Mouse (Mus musculus) hindbrain, embryonic 13.5 days (tissue): ENCODE measurements around the gene Clpsl2. TPM values are rescaled to one million over a fixed set of nuclear protein-coding genes. Genes with fewer than 3 reads are reported as not detected.
A peak's percentile ranks its signal among the peaks of the same experiment; 100 is the strongest.

Experiments used
- ATAC-seq: fragments of 200-750 bp; cut with Nextera tagmentation; 2 replicates; pipeline ENCODE4 v1.8.0; 2017; ENCODE audit warnings: moderate TSS enrichment; ENCODE audit not compliant: low FRiP score
- H3K27ac ChIP-seq: fragments of 300-500 bp; sonication (generic); 2 replicates; pipeline ENCODE4 v1.5.1; 2015; ENCODE audit warnings: inconsistent platforms, mild to moderate bottlenecking, moderate library complexity
- H3K27me3 ChIP-seq: fragments of 300-500 bp; sonication (generic); 2 replicates; pipeline ENCODE4 v1.6.1; 2015; ENCODE audit warnings: mild to moderate bottlenecking, inconsistent platforms
- H3K36me3 ChIP-seq: fragments of 300-500 bp; sonication (generic); 2 replicates; pipeline ENCODE4 v1.6.1; 2015; ENCODE audit warnings: mild to moderate bottlenecking, inconsistent platforms
- H3K4me1 ChIP-seq: fragments of 300-500 bp; sonication (generic); replicated peaks from 2 replicates; pipeline ENCODE4 v1.6.1; 2015; ENCODE audit warnings: inconsistent platforms
- H3K4me2 ChIP-seq: fragments of 300-500 bp; sonication (generic); 2 replicates; pipeline ENCODE4 v1.6.1; 2015; ENCODE audit warnings: inconsistent platforms, mild to moderate bottlenecking, moderate library complexity
- H3K4me3 ChIP-seq: fragments of 300-500 bp; sonication (generic); 2 replicates; pipeline ENCODE4 v1.5.1; 2015; ENCODE audit warnings: mild to moderate bottlenecking, inconsistent platforms
- H3K9ac ChIP-seq: fragments of 300-500 bp; sonication (generic); 2 replicates; pipeline ENCODE4 v1.6.1; 2015; ENCODE audit warnings: mild to moderate bottlenecking, inconsistent platforms
- H3K9me3 ChIP-seq: fragments of 300-500 bp; sonication (generic); 2 replicates; pipeline ENCODE4 v1.6.1; 2016; ENCODE audit warnings: inconsistent platforms
- WGBS: fragments of 180-500 bp; shearing (Covaris S2); methylation state at CpG from one replicate; pipeline ENCODE4 v1.1.7; 2015; 5-methylcytosine and 5-hydroxymethylcytosine counted together
- polyA plus RNA-seq: library from polyadenylated mRNA; unstranded; fragments of >200 nt; fragmentation: Nextera tagmentation; extraction: Ambion mirVana; gene quantifications from 2 replicates; pipeline ENCODE4 v1.2.1, GENCODE M21; 2015

Clpsl2 gene
- polyA plus RNA-seq, 1 experiment from 2014 or later, result not detected

GRCm38 (mm10) chr17:28572521-28572920 is 23.3 kb downstream of the Clpsl2 start:
- peaks cover 13% of the 10 kb centered on the region for H3K4me1 ChIP-seq
- H3K9ac ChIP-seq, result no peak overlapping the region
- no peak overlapping the region for H3K27ac ChIP-seq
- no peaks in the 10 kb centered on the region for H3K9me3 ChIP-seq
- no peak overlapping the region for H3K4me3 ChIP-seq
- no peak for ATAC-seq
- 87% methylated on average over 7 of the region's 7 CpGs for WGBS
- H3K36me3 ChIP-seq, result no peaks in the 10 kb centered on the region
- peaks cover 25% of the 10 kb centered on the region; the same call in 1 of the 2 replicates for H3K27me3 ChIP-seq
- no peak overlapping the region for H3K4me2 ChIP-seq

- Histone ChIP-seq H3K4me2 (no peak overlapping the region), H3K9ac (no peak overlapping the region), H3K27ac (no peak overlapping the region), H3K9me3 (no peaks in the 10 kb centered on the region), H3K4me3 (no peak overlapping the region), H3K36me3 (no peaks in the 10 kb centered on the region), H3K4me1 (peaks cover 13% of the 10 kb centered on the region), H3K27me3 (peaks cover 25% of the 10 kb centered on the region; the same call in 1 of the 2 replicates)
- WGBS, result 88% methylated on average over 6 of the region's 6 CpGs
- no peak for ATAC-seq
Measured at GRCm38 (mm10) chr17:28572941-28573340, 23.7 kb downstream of the Clpsl2 start.

DNA sequence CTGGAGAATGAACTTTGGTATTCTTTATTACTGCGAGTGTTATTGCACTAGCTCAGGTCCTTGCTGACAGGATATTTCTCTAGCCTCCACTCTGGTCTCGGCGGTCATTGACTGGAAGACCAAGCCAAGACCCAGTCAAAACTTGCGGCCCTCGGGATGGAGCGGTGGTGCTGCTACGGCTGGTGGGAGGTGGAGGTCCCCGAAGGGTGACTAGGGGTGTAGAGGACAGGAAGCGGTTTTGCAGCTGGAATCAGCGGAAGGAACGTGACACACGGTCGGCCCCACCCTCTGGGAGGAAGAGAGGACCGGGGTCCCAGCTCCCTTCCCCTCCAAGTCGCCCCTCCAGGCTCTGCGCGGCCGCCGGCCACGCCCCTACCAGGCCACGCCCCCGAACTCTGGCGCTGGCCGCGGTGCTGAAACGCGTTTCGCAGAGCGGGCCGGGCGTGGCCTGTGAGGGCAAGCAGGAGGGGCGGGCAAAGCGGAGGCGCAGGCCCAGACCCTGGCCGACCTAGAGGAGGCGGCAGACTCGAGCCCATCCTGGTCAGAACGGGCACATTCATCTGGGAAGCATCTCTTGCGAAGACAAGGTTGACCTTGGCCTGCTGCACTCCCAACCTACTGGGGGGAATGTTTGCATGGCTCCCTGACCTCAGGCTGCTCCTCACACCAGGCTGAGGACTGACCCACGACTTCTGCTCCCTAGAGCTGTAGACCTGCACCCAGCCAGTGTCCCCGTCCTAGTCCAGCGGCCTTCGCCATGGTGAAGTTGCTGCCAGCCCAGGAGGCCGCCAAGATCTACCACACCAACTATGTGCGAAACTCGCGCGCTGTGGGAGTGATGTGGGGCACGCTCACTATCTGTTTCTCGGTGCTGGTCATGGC is 26.3 kb downstream of the Clpsl2 start, which contains the start of gene Lhfpl5:
Gene Lhfpl5, plus strand, starts transcription at position 398 of the 882 bp plus-strand sequence.
- H3K9ac ChIP-seq, result peak within 1 kb of the TSS; percentile 68
- H3K36me3 ChIP-seq, result no peaks in the 10 kb centered on the region
- H3K4me2 ChIP-seq, result peak within 1 kb of the TSS; percentile 71
- peaks cover 25% of the 10 kb centered on the region; the same call in 1 of the 2 replicates for H3K27me3 ChIP-seq
- WGBS, result 15% methylated on average over 50 of the region's 50 CpGs
- no peak within 1 kb of the TSS for H3K27ac ChIP-seq
- peaks cover 17% of the 10 kb centered on the region for H3K4me1 ChIP-seq
- peak; percentile 81 for ATAC-seq
- peak within 1 kb of the TSS; percentile 44 for H3K4me3 ChIP-seq
- H3K9me3 ChIP-seq, result no peaks in the 10 kb centered on the region

DNA sequence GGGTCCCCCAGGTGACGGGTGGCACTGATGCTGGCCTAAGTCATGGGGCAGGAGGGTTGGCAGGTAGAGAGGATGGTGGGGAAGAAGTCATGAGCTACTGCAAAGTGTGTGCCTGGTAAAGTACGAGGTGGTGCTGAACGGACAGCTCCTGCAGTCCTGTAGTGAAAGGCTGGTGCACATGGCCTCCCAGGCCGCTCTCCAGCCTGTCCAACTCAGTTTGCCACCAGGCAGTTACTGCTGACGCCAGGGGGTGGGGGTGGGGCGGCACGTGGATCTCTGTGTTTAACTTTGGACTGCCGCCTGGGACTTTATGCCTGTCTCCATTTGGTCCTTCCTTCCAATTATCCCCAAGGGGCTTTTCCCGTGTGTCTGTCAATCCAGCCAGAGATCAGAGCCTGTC is 31.2 kb downstream of the Clpsl2 start:
- no peak overlapping the region for H3K4me3 ChIP-seq
- no peaks in the 10 kb centered on the region for H3K36me3 ChIP-seq
- no peak overlapping the region for H3K4me2 ChIP-seq
- no peaks in the 10 kb centered on the region for H3K9me3 ChIP-seq
- no peak for ATAC-seq
- no peak overlapping the region for H3K27ac ChIP-seq
- no peak overlapping the region for H3K9ac ChIP-seq
- peaks cover 14% of the 10 kb centered on the region; the same call in 1 of the 2 replicates for H3K27me3 ChIP-seq
- H3K4me1 ChIP-seq, result peaks cover 16% of the 10 kb centered on the region
- whole genome bisulfite sequencing, result 6% methylated on average over 9 of the region's 9 CpGs

DNA sequence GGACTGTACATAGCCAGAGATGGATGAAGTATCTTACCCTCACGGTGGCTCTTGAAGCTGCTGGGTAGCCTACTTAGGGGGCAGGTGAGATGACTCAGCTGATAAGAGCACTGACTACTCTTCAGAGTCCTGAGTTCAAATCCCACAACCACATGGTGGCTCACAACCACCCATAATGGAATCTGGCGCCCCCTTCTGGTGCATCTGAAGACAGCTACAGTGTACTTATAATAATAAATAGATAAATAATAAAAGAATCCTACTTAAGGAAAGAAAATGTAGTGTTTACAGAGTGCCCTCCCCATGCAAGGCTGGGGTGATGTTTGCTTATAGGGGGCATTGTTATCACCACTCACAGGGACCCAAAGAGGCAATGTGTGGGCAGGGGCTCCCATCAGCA is 31.8 kb downstream of the Clpsl2 start:
- Histone ChIP-seq H3K4me2 (no peak overlapping the region), H3K36me3 (no peaks in the 10 kb centered on the region), H3K9ac (no peak overlapping the region), H3K27me3 (peaks cover 9% of the 10 kb centered on the region; the same call in 1 of the 2 replicates), H3K9me3 (no peaks in the 10 kb centered on the region), H3K4me3 (no peak overlapping the region), H3K27ac (no peak overlapping the region), H3K4me1 (peaks cover 9% of the 10 kb centered on the region)
- WGBS, result 57% methylated on average over 2 of the region's 2 CpGs
- ATAC-seq, result no peak

- H3K27me3 ChIP-seq, result no peaks in the 10 kb centered on the region
- 88% methylated on average over 3 of the region's 3 CpGs for WGBS
- H3K9me3 ChIP-seq, result no peaks in the 10 kb centered on the region
- H3K4me2 ChIP-seq, result no peak overlapping the region
- H3K36me3 ChIP-seq, result peaks cover 47% of the 10 kb centered on the region
- H3K4me1 ChIP-seq, result no peaks in the 10 kb centered on the region
- H3K4me3 ChIP-seq, result no peak overlapping the region
- no peak for ATAC-seq
- H3K9ac ChIP-seq, result no peak overlapping the region
- H3K27ac ChIP-seq, result no peak overlapping the region
Measured at GRCm38 (mm10) chr17:28586509-28586908, 37.3 kb downstream of the Clpsl2 start.

GRCm38 (mm10) chr17:28588591-28588990 is 39.4 kb downstream of the Clpsl2 start:
- no peak overlapping the region for H3K9ac ChIP-seq
- no peak overlapping the region for H3K4me2 ChIP-seq
- no peak overlapping the region for H3K27ac ChIP-seq
- H3K27me3 ChIP-seq, result no peaks in the 10 kb centered on the region
- H3K4me3 ChIP-seq, result no peak overlapping the region
- H3K4me1 ChIP-seq, result no peaks in the 10 kb centered on the region
- no peaks in the 10 kb centered on the region for H3K9me3 ChIP-seq
- peaks cover 68% of the 10 kb centered on the region for H3K36me3 ChIP-seq
- WGBS, result 87% methylated on average over 2 of the region's 2 CpGs
- no peak for ATAC-seq

DNA sequence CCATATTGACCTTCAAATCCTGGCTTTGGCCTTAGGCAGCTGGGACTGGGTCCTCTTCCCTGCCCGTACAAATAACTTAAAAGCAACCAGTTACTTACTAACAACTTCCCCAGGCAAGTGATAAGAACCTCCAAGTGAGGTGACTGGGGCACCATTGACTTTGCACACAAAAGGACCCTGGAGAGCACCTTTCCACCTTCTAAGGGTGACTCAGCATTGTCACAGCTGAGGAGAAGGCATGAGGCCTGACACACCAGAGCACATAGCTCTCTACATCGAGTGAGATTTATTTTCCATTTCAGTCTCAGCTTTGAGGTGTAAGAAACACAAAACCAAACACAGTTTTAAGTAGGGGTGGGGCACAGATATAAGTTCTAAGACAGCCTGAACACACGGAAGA is 41.4 kb downstream of the Clpsl2 start:
- H3K4me2 ChIP-seq, result no peak overlapping the region
- WGBS, result 93% methylated on average over 3 of the region's 3 CpGs

DNA sequence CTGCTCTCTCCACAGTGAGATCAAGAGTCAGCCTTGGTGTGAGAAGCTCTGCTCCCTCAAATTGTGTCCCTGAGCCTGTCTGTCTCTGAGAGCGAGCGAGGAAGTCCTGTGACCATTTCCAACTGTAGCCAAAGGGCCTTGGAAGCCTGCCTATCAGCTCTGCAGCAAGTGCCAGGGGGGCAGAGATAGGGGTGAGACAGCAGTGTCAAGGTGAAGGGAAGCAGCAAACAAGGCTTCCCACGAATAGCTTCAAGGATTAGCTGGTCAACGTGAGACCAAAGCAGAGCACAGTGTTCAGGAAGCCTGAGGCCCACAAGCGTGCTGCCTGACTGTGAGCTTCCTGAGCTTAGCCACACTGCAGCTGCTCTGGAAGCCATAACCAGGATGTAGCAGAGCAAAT is 42.3 kb downstream of the Clpsl2 start:
- no peaks in the 10 kb centered on the region for H3K9me3 ChIP-seq
- H3K9ac ChIP-seq, result no peak overlapping the region
- no peaks in the 10 kb centered on the region for H3K4me1 ChIP-seq
- WGBS, result 95% methylated on average over 5 of the region's 5 CpGs
- peaks cover 89% of the 10 kb centered on the region for H3K36me3 ChIP-seq
- no peaks in the 10 kb centered on the region for H3K27me3 ChIP-seq
- no peak overlapping the region for H3K4me2 ChIP-seq
- H3K4me3 ChIP-seq, result no peak overlapping the region
- ATAC-seq, result no peak
- H3K27ac ChIP-seq, result no peak overlapping the region

More for the DNA sequence above, 41.4 kb downstream of the Clpsl2 start:
- Histone ChIP-seq H3K9ac (no peak overlapping the region), H3K9me3 (no peaks in the 10 kb centered on the region), H3K27me3 (no peaks in the 10 kb centered on the region), H3K4me1 (no peaks in the 10 kb centered on the region), H3K4me3 (no peak overlapping the region), H3K27ac (no peak overlapping the region), H3K36me3 (peaks cover 81% of the 10 kb centered on the region)
- no peak for ATAC-seq

DNA sequence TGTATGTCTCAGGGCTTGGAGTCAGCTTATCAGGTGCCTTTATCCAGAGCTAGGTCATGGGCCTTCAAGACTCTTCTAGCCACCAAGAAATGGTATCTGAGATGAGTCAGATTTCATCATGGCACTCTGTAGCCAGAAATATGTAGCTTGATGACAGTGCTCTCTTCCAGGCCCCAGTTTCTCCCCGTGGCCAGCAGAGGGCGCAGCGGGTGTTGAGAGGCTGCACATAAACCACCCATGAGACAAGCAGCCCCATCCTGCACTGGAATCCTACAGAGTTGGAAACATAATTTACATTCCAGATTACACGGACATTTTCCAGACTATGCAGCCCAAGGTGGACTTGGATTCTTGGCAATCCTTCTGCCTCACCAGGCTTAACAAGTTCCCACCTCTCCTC is 43.8 kb downstream of the Clpsl2 start:
- Histone ChIP-seq H3K27ac (no peak overlapping the region), H3K9me3 (no peaks in the 10 kb centered on the region), H3K4me1 (no peaks in the 10 kb centered on the region), H3K36me3 (peaks cover 90% of the 10 kb centered on the region), H3K9ac (no peak overlapping the region), H3K27me3 (no peaks in the 10 kb centered on the region), H3K4me2 (no peak overlapping the region), H3K4me3 (no peak overlapping the region)
- 27% methylated on average over 4 of the region's 4 CpGs for WGBS
- no peak for ATAC-seq

DNA sequence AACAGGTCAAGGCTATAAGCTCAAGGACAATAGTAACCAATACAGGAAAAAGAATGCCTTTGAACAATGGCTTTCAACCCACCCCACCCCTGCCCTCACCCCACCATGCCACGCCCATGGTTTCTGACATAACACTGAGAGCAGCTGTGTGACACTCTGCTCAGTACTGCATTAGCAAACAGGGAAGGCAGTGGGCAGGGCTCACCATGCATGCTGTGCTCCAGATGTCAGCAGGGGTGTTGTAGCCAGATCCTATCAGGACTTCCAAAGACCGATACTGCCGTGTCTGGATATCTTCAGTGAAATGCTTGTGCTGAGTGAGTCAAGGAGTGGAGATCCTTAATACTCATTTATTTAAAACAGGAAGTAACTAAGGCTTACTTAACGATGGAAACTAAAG is 44.8 kb downstream of the Clpsl2 start:
- Histone ChIP-seq H3K27me3 (no peaks in the 10 kb centered on the region), H3K27ac (no peak overlapping the region), H3K4me3 (no peak overlapping the region), H3K9ac (no peak overlapping the region), H3K4me1 (no peaks in the 10 kb centered on the region), H3K36me3 (peaks cover 89% of the 10 kb centered on the region), H3K9me3 (no peaks in the 10 kb centered on the region), H3K4me2 (no peak overlapping the region)
- no peak for ATAC-seq
- 83% methylated on average over 4 of the region's 4 CpGs for WGBS

DNA sequence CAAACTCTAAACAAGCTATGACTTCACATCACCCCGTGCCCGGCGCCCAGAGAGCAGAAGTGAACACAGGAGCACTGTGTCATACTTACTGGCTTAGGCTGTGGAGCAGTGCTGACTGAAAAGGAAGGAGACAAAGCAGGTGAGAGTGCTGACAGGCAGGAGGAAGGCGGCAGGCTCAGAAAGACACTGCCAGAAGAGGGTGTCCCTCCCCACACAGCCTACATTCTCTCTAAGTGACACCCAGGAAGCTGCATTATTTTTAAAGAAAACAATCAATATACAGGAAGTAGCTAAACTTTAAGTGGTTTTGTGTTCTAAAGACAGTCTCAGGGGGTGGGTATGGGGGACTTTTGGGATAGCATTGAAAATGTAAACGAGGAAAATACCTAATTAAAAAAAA is 51.6 kb downstream of the Clpsl2 start:
- WGBS, result 88% methylated on average over 5 of the region's 5 CpGs
- Histone ChIP-seq H3K4me3 (no peak overlapping the region), H3K27me3 (no peaks in the 10 kb centered on the region), H3K9me3 (no peaks in the 10 kb centered on the region), H3K36me3 (peaks cover 93% of the 10 kb centered on the region), H3K4me1 (no peaks in the 10 kb centered on the region), H3K4me2 (no peak overlapping the region), H3K27ac (no peak overlapping the region), H3K9ac (no peak overlapping the region)
- no peak for ATAC-seq
